Mouse (Mus musculus): ENCODE measurements around the gene Cd3e.
"Not testable (repeated sequence)": the region's sequence is repeated elsewhere in the genome, so short reads cannot be mapped to it uniquely, and the experiment has no call there.

Gene Cd3e

GRCm38 (mm10) chr9:44979806-44980205 lies 29.6 kb downstream of the Cd3e start:
- DNase-seq (ENCODE audit: low read depth, low spot score), result no peak

GRCm38 (mm10) chr9:44977813-44978212 lies 31.6 kb downstream of the Cd3e start:
- no peak for DNase-seq (ENCODE audit: low read depth, low spot score)

- no peak for DNase-seq (ENCODE audit: low read depth, low spot score)
These were observed 40.0 kb downstream of the Cd3e start for GRCm38 (mm10) chr9:44969450-44969849.

GRCm38 (mm10) chr9:44967763-44968162 lies 41.7 kb downstream of the Cd3e start:
- DNase-seq (ENCODE audit: low read depth, low spot score), result not testable (repeated sequence)

- DNase-seq (ENCODE audit: low read depth, low spot score), result peak; percentile 91
These were observed 42.6 kb downstream of the Cd3e start for GRCm38 (mm10) chr9:44966815-44967242.

- DNase-seq (ENCODE audit: low read depth, low spot score), result no peak
These were observed 43.5 kb downstream of the Cd3e start for GRCm38 (mm10) chr9:44965833-44966466.

- DNase-seq (ENCODE audit: low read depth, low spot score), result peak; percentile 99
These were observed 44.1 kb downstream of the Cd3e start, which contains the start of gene Ube4a for GRCm38 (mm10) chr9:44965126-44965832. Gene Ube4a (minus strand): TSS chr9:44965600.

GRCm38 (mm10) chr9:44954432-44954831 lies 55.0 kb downstream of the Cd3e start:
- no peak for DNase-seq (ENCODE audit: low read depth, low spot score)
